Mouse (Mus musculus): Measurements from ENCODE around the gene Flt3l.
A peak's percentile ranks its signal among the peaks of the same experiment; 100 is the strongest.
"Not testable (repeated sequence)": the region's sequence is repeated elsewhere in the genome, so short reads cannot be mapped to it uniquely, and the experiment has no call there.

The Flt3l gene

GRCm38 (mm10) chr7:45162996-45163615, 26.9 kb upstream of the Flt3l start:
- DNase-seq (ENCODE audit: low read depth, low spot score): no peak

- peak; percentile 73 for DNase-seq (ENCODE audit: low read depth, low spot score)
Measured at GRCm38 (mm10) chr7:45162551-45162950, 26.3 kb upstream of the Flt3l start.

- DNase-seq (ENCODE audit: low read depth, low spot score): peak; percentile 99
Measured at GRCm38 (mm10) chr7:45161612-45162473, 25.6 kb upstream of the Flt3l start.

- DNase-seq (ENCODE audit: low read depth, low spot score): no peak
Measured at GRCm38 (mm10) chr7:45160866-45161265, 24.6 kb upstream of the Flt3l start.

GRCm38 (mm10) chr7:45160316-45160800, 24.1 kb upstream of the Flt3l start:
- no peak for DNase-seq (ENCODE audit: low read depth, low spot score)

GRCm38 (mm10) chr7:45158991-45159390, 22.8 kb upstream of the Flt3l start:
- DNase-seq (ENCODE audit: low read depth, low spot score): no peak

- DNase-seq (ENCODE audit: low read depth, low spot score): peak; percentile 80
Measured at GRCm38 (mm10) chr7:45157459-45157858, 21.2 kb upstream of the Flt3l start.

GRCm38 (mm10) chr7:45156206-45156605, 20.0 kb upstream of the Flt3l start:
- DNase-seq (ENCODE audit: low read depth, low spot score): no peak

GRCm38 (mm10) chr7:45155590-45155989, 19.4 kb upstream of the Flt3l start:
- no peak for DNase-seq (ENCODE audit: low read depth, low spot score)

- DNase-seq (ENCODE audit: low read depth, low spot score): peak; percentile 62
Measured at GRCm38 (mm10) chr7:45154993-45155514, 18.8 kb upstream of the Flt3l start.

- peak; percentile 98 for DNase-seq (ENCODE audit: low read depth, low spot score)
Measured at GRCm38 (mm10) chr7:45154096-45154992, 18.1 kb upstream of the Flt3l start, which contains the start of the genes Pih1d1 and Aldh16a1. TSS of gene Pih1d1 (plus strand) at chr7:45154303. TSS of gene Aldh16a1 (minus strand) at chr7:45154584.

- no peak for DNase-seq (ENCODE audit: low read depth, low spot score)
Measured at GRCm38 (mm10) chr7:45153586-45153985, 17.4 kb upstream of the Flt3l start.

GRCm38 (mm10) chr7:45153052-45153451, 16.8 kb upstream of the Flt3l start:
- DNase-seq (ENCODE audit: low read depth, low spot score): not testable (repeated sequence)

GRCm38 (mm10) chr7:45151303-45151702, 15.1 kb upstream of the Flt3l start:
- no peak for DNase-seq (ENCODE audit: low read depth, low spot score)

GRCm38 (mm10) chr7:45150321-45150720, 14.1 kb upstream of the Flt3l start:
- DNase-seq (ENCODE audit: low read depth, low spot score): no peak

GRCm38 (mm10) chr7:45149545-45149944, 13.3 kb upstream of the Flt3l start:
- no peak for DNase-seq (ENCODE audit: low read depth, low spot score)

GRCm38 (mm10) chr7:45148534-45149098, 12.4 kb upstream of the Flt3l start:
- no peak for DNase-seq (ENCODE audit: low read depth, low spot score)

- no peak for DNase-seq (ENCODE audit: low read depth, low spot score)
Measured at GRCm38 (mm10) chr7:45147899-45148298, 11.7 kb upstream of the Flt3l start.

GRCm38 (mm10) chr7:45147267-45147666, 11.0 kb upstream of the Flt3l start:
- DNase-seq (ENCODE audit: low read depth, low spot score): no peak

GRCm38 (mm10) chr7:45145460-45145859, 9.2 kb upstream of the Flt3l start:
- DNase-seq (ENCODE audit: low read depth, low spot score): no peak
